Mouse (Mus musculus): ENCODE measurements around the gene Cbl.

- TF ChIP-seq CTCF (IDR thresholded peaks at IDR 0.05; ENCODE audit: insufficient read depth, low read depth, low read length): no peak
- TF ChIP-seq POLR2A (IDR thresholded peaks at IDR 0.05; ENCODE audit: insufficient read depth, low read depth, low read length): no peak
Measured at GRCm38 (mm10) chr9:44234479-44235427, 904 bp upstream of the Cbl start.

Measured in olfactory bulb, adult 2 months (tissue).